Mouse (Mus musculus) liver, embryonic 14.5 days (tissue): ENCODE results near the gene Nudt1.

Experiments
- CTCF ChIP-seq: IDR thresholded peaks from 2 replicates; pipeline ENCODE4 v1.5.1; 2016; ENCODE audit warnings: antibody characterized with exemption, low read depth, control low read depth
- EP300 ChIP-seq: IDR thresholded peaks from 2 replicates; pipeline ENCODE4 v1.6.1; 2016; ENCODE audit warnings: antibody characterized with exemption, low read depth

- TF ChIP-seq CTCF, result no peak
- no peak for TF ChIP-seq EP300
These were observed 32.3 kb upstream of the Nudt1 start for GRCm38 (mm10) chr5:140289161-140289560.
